Mouse (Mus musculus) adrenal gland, adult (tissue): ENCODE results near the gene Cyth3.
A peak's percentile ranks its signal among the peaks of the same experiment; 100 is the strongest.

ENCODE experiments used
- DNase-seq, 2 experiments: peaks; one replicate each; pipeline ENCODE4 v3.0.0; 2022 to 2023; ENCODE audit warnings: low spot score in 1 of 2; ENCODE audit not compliant: inconsistent age in 2 of 2

The Cyth3 gene

DNA sequence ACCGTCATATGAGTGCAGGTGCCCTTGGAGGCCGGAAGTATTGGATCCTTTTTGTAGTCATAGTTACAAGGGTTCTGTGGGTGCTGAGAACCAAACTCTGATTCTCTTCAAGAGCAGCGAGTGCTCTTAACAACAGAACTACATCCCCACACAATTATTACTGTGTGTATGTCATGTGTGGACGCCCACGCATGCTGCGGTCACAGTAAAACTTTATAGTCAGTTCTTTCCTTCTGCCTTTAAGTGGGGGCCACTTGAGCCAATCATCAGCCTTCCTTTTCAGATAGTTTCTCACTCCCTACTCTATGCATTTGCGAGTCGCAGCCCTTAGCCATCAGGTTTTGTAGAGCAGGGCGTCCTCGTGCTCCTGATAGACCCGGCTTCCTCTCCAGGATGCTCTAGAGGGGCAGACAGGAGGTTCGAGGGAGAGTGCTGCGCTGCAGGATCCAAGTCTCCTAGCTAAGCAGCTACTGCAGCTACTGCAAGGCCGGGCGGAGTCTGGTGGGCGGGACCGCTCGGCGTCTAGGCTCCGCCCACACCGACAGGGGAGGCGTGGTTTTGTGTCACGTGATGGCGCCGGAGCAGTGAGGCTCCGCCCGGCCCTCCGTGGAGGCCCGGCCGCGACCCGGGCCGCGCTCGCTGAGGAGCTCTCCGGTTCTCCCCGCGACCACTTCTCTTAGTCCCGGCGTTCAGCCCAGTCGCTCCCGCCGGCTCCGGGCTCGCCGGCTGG lies at the start of gene Cyth3:
TSS of gene Cyth3 (plus strand) at position 555 of the 730 bp plus-strand sequence.
- peak; percentile 97 to 99 for DNase-seq

DNA sequence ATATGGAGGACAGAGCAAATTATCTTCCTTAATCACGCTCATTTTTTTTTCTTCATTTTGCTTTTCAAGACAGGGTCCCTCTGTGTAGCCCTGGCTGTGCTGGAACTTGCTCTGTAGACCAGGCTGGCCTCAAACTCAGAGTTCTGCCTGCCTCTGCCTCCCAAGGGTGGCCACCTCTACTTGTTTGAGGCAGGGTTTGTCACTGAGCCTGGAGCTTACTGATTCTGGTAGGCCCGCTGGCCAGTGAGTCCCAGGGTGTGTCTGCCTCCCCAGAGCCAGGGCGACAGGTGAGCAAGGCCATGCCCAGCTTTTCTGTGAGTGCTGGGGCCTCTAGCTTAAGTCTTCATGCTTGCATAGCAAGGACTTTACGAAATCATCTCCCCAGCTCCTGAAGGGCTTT lies 49.2 kb upstream of the Cyth3 start:
- DNase-seq: no peak

DNA sequence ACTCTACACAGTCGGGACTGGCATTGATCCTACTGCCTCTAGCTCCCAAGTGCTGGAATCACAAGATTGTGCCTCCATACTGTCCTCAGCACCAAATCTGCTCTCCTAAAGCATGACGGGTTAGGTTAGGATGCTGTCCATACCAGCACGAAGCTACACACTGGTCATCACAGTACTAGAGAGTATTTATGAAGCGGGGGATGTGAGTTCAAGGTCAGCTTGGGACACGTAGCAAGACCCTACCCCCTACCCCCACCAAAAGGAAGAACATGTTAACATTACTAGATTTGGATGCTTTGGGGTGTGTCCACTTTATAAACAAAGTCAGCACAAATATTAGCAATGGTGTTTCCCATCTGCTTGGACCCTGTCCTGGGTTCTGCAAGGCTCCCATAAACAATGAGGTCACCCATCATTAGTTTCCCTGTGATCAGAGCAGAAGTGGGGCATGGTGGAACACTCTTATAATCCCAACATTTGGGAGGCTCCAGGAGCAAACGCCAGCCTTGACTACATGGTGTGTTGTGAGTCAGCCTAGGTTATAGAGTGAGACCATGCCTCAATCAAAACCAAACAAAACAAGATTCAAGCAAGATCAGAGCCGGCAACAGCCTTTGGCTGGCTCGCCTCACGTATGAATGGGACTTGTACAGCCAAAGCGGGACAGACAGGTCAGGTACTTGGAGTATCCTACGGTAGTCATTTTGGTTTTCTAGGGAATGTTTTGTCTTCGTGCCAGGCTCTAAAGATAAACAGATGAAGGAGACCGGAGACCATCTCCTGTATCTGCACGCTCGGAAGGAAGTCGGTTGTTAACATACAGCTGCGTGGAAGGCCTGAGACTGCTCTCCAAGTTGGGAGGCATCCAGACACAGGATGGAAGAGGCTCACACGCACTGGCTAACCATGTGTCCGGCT lies 47.7 kb upstream of the Cyth3 start:
- no peak for DNase-seq

DNA sequence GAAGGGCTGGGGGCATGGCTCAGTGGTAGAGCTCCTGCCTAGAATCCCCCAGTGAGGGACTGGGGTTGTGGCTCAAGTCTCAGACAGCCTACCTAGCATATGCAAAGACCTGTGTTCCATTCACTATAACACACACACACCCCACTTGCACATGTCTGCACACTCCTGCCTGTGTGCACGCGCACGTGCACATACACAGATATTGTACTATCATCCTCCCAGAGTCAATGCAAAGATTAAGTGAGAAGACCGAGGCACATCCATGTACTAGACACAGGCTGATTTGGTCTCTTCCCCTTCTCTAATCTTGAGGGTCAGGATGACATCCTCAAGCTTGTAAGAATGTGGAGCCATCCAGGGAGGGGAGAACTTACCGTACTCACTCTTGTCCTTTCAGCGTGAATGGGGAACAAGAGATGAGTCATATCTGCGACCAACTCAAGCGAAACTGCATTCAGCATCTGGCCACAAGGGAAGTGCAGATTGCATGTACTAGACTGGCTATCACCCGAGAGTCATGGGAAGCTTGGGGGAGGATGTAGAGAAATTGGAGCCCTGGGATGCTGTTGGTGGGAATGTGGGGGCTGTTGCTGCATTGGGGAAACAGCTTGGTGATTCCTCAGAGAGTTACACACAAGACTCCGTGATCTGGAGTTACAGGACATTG lies 42.6 kb upstream of the Cyth3 start:
- DNase-seq: peak; percentile 60 to 70

DNA sequence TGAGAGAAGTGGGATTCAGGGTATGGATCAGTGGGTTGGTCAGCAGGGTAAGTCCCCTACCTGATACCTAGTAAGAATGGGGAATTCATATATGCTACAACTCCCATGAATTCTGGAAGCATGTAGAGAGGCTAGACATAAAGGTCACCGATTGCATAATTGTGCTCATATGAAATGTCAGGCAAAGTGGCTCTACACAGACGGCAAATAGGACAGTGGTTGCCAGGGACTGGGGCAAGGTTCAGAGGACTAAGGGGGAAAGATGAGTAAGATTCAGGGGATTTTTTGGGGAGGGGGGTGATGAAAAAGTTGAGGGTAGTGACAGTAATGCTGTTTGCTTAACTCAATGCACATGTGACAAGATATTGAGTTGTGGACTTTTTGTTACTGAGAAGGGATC lies 41.3 kb upstream of the Cyth3 start:
- peak in 1 of 2 experiments; percentile 67 for DNase-seq

DNA sequence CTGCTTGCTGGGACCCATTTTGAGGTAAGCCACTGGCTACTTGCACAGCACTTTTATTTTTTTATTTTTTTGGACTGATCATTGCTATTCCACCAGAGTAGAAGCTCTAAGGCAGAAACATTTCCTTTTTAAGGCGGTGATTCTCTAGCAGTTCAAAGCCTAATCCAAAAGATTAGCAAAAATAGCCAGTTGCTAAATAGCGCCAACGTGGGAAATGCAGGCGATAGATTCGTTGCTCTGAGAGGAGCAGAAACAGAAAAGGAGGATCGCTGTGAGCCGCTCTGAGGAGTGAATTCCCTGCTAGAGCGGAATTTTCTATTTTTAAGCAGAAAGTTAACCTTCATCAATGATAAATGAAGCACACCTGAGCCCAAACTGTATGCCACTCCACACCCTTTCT lies 40.4 kb upstream of the Cyth3 start:
- DNase-seq: no peak

DNA sequence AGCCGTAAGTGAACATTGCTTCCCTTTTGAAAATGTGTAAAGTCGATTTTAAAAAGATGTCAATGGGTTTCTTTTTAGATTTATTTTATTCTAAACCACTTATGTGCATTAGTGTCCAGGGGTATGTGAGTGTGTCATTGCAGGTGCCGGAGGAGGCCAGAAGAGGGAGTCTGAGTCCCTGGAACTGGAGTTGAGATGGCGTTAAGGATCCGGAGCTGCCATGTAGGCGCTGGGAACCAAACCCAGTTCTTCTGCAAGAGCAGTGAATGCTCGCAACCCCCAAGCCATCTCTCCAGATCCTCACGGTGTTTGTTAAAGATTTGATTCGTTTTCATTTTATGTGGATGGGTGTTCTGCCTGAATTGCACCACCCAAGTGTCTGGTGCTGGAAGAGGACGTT lies 39.2 kb upstream of the Cyth3 start:
- no peak for DNase-seq

DNA sequence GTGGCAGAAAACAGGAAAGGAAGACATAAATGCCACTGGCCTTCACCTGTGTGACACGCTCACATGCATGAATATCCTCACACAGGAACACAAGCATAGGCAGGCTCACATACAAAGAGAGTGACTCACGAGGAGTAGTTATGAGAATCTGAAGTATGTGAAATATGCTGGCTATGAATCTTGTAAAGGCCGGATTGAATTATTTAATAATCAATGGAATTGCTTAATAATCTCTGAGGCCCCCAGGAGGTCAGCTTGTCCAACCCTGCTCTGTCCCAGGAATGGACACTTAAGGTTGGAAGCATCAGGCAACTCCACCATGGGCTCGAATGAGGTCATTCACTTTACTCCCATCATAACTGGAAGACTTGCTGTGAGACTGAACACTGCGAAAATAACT lies 37.3 kb upstream of the Cyth3 start:
- DNase-seq: no peak

DNA sequence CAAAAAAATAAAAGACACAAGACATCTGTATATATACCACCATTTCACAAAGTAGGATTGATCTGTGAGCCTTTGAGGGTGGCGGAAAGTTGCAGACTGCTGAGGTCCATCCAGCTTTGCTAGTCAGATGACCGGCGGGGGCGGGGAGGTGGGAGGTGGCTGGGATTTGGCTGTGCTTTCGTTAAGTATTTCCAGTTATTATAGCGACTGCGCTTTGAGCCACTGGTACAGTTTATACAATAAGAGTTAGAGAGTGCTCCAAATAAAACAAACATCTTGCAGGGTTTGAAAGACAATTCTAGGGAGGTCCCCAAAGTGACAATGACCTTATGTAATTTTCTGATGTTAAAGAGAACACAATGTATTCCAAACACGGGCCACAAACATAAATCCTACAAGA lies 35.9 kb upstream of the Cyth3 start:
- no peak for DNase-seq

DNA sequence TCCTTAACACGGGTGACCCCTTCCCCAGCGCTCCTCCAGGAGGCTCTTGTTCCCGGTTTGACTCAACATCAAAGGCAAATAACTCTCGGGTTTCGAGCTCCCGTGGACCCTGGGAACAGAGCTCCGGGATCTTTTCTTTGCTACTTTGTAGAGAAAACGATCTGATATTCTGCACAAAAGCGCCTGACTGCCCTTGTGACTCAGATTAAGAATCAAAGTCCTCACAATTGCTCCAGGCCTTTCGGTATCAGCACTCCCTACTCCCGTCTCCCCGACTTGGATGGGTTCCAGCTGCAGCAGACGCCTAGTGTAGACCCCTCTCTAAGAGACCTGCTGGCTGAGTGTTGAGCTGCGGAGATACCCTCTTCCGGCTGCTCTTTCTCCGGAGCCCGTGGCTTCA lies 33.1 kb upstream of the Cyth3 start:
- DNase-seq: peak in 1 of 2 experiments; percentile 67

DNA sequence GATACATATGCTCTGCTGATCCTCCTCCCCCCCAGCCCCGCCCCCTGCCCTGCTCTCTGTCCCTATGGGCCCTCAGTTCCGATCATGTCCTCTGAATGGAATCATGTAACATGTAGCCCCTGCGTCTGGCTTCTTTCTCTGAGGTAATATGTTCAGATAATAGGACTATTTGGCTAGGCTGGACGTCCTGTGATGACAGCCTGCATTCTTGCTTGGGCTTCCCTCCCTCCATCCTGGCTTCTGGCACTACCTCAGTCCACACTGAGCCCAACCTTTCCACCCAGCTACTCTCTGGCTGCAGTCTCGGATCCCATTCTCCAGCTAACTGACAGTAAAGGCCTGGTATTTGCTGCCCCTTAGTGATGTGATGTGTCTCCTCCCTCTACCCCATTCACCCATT lies 29.3 kb upstream of the Cyth3 start:
- no peak for DNase-seq

DNA sequence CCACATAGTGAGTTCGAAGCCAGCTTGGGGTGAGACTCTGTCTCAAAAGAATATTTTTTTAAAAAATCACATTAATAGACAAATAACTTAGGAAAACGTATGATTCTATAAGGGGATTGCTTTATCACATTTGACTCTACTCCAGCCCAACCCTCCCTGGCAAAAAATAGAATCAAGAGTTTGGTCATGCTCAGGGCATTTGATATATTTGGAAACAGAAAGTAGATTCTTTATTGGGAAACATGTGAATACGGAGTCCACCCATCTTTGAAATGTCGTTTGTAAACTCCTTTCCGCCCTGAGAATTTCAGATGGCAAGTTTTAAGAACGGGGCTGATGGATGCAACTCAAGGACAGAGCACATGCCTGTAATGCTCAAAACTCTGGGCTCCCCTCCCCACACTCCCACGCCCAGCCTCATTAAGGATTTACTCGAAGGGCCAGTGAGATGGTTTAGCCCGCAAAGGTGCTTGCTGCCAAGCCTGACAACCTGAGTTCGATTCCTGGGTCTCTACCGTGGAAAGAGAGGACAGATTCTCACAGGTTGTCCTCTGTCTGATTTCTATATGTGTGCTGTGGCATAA lies 28.6 kb upstream of the Cyth3 start:
- DNase-seq: peak in 1 of 2 experiments; percentile 67

DNA sequence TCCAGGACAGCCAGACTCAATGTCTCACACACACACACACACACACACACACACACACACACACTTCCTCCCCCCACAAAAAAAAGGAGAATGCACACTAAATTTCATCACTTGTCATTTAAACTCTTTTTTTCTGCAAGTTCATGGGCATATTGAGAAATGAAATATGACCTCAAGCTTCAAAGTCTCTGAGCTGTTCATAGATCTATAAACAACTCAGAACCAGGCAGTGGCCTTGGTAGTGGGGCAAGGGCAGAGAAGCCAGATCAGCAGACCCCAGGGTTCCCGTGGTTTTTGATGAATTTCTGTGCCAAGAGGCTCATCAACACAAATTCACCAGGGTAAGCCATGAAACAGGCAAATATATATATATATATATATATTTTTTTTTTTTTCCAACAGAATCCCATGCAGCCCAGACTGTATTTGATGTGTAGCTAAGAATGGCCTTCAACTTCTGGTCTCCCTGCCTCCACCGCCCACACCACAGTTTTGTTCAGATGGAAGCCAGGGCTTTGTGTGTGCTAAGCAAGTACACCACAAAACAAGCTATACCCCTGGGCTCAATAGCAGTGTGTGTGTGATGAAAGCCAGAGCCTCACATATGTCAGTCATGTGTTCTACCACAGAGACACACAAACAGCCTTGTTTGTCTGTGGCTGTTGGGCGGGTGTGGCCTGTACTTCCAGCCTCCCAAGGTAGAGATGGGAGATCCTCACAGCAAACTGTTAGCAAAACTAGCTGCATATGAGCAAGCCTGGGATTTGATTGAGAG lies 27.8 kb upstream of the Cyth3 start:
- DNase-seq: peak; percentile 37 to 81

DNA sequence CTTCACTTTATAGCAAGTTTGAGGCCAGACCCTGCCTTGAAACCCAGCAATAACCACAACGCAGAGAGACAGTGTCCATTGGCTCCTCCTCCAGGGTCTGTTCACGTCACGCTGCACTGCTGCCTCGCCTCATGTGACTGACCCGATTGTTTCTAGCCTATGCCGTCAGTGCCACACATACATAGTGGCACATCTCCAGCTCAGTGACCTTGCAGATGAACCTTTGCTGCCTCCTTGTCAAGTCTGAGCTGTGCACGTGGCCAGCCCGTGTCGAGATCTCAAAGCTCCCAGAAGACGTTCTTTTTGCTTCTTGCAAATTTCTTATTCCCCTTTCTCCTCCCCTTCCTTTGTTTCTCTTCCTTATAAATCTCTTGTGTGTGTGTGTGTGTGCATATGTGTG lies 20.2 kb upstream of the Cyth3 start:
- DNase-seq: peak; percentile 72 to 80

DNA sequence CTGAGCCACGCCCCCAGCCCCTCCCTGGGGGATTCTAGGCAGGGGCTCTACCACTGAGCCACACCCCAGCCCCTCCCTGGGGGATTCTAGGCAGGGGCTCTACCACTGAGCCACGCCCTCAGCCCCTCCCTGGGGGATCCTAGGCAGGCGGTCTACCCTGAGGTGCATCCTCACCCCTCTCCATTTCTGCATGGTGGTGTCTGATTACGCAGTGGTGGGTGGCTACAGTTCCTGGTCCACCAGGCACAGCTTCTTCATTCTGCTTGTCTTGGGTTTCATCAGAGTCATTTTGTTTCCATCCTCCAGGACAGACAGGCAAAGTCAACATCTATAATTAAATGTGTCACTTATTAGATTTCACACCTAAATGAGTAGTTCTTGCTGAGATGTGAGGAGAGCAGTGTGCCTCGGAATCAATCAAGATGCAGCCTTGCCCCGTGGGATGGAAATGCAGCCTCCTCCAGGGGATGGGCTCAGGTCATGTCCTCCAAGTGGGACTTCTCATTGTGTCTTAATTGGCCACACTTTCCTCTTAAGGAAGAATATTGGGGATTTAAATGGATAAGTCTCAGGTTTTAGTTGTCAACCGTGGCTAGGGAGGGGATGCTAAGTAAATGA lies 18.0 kb upstream of the Cyth3 start:
- DNase-seq: no peak

DNA sequence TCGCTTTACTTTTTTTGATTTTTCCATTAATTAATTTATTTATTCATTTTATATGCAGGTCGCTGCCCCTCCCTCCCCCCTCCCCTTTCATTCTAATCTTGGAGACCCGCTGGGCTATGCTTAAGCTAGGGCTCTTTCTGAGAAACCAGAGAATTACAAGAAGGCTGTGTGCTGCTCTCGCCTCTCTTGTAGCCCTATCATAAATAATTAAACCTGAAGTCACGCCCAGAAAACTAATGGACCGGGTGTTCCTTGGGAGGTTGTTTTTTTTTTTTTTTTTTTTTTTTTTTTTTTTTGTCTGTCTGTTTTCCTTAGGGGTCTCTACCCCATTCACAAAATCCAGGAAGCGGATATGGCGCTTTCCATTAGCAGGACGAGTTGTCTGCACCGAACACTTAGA lies 15.5 kb upstream of the Cyth3 start:
- no peak for DNase-seq

DNA sequence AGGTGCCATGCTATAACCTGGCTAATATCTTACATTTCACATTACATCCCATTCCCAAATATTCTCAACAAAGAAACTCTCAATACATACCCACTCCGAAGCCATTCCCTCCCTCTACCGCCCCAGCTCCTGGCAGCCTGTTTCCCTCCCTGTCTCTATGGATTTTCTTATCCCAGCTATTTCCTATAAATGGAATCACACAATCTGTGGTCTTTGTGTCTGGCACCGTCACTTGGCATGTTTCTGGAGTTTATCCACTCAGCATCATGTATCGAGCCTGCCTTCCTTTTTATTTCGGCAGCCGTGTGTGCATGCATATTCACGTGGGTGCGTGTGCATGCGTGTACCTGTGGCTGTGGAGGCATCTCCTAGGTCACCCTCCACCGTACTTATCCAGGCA lies 14.1 kb upstream of the Cyth3 start:
- no peak for DNase-seq

DNA sequence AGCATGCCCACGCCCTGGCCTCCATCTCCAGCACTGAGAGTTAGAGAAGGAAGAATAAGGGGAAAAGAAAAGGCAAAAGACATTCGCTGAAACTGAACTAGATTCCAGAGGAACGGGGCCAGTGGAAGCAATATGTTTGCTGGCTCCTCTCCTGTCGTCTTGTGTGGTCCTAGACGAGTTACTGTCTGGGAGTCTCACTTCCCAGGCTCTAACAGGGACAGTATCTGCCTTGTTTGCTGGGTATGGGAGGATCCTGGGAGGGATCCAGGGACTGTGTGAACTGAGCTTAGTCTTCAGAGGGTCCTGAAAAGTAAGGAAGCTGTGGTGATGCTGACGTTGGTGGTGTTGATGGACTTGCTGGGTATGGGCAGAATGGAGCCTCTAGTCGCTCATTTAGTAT lies 10.3 kb upstream of the Cyth3 start:
- peak in 1 of 2 experiments; percentile 26 for DNase-seq

DNA sequence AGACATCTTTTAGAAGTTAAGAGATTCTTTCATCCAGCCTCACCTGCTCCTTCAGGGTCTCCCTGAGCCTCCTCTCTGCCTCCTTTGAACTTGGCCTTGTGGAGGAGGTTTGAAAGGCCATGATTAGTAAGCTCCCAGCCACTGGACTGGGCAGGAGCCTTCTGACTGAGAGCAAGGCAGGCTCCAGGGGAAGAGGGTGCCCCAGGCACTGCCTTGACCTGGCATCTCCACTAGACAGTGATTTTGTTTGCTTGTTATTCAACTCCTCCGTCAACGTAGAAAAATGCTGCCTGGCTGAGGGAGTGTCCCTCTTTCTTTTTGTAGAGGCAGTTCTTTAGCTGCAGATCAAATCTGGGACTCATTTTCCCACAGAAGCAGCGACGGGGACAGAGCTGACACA lies 9.0 kb upstream of the Cyth3 start:
- peak; percentile 70 to 87 for DNase-seq

DNA sequence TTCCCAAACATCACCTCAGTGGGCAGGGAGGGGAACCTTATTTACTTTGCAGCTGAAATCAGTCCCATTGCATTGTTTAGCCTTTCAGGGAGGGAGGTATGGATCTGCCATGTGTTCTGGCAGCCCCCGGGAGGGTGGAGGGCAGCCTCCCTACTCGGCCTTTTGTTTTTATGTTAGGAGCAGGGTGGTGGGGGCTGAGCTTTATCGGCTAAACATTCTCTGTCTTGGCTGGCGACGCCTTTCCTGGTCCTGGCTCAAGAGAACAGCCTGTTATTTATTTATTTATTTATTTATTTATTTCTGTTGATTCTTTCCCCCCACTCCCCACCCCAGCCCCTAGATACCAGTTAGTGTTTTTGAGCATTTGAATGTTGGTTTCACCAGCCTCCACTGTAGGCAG lies 7.7 kb upstream of the Cyth3 start:
- no peak for DNase-seq
